Mouse (Mus musculus): ENCODE measurements around the gene Gpr61. TPM values are rescaled to one million over a fixed set of nuclear protein-coding genes. Genes with fewer than 3 reads are reported as not detected.

The Gpr61 gene
- total RNA-seq, 1 experiment: 0.09 TPM

- Histone ChIP-seq H3K4me1 (ENCODE audit: control insufficient read depth in 2 of 2, insufficient read depth in 2 of 2, low read length in 2 of 2, poor library complexity in 1 of 2) (peaks cover 0 to 7% of the 10 kb centered on the region in 2 experiments; a peak in 1 of 4 replicates), H3K4me3 (ENCODE audit: insufficient read depth in 1 of 2, low read depth in 1 of 2, low read length in 2 of 2, poor library complexity in 1 of 2, severe bottlenecking in 1 of 2) (no peak overlapping the region)
- in situ Hi-C loops (cut with MboI; ENCODE audit: low sequenced_read_pairs in 2 of 2, unreplicated experiment in 2 of 2): no loop called here
These were observed 11.0 kb upstream of the Gpr61 start for GRCm38 (mm10) chr3:108165532-108166315.

GRCm38 (mm10) chr3:108164807-108165206, 10.1 kb upstream of the Gpr61 start:
- no peak overlapping the region for H3K9ac ChIP-seq (ENCODE audit: insufficient read depth, low read depth, low read length, poor library complexity, severe bottlenecking)
- H3K9me3 ChIP-seq (ENCODE audit: control insufficient read depth, insufficient read depth, low read depth, low read length): no peaks in the 10 kb centered on the region
- peaks cover 0 to 7% of the 10 kb centered on the region in 2 experiments; a peak in 1 of 4 replicates for H3K4me1 ChIP-seq (ENCODE audit: control insufficient read depth in 2 of 2, insufficient read depth in 2 of 2, low read length in 2 of 2, poor library complexity in 1 of 2)
- H3K27ac ChIP-seq (ENCODE audit: insufficient read depth, low read depth, low read length, poor library complexity, severe bottlenecking): no peak overlapping the region
- in situ Hi-C loops (cut with MboI; ENCODE audit: low sequenced_read_pairs in 2 of 2, unreplicated experiment in 2 of 2): no loop called here
- DNase-seq (ENCODE audit: low read depth, low spot score): peak; percentile 66
- no peaks in the 10 kb centered on the region for H3K36me3 ChIP-seq (ENCODE audit: control insufficient read depth, insufficient read depth, low read length, poor library complexity, severe bottlenecking)
- TF ChIP-seq CHD2 (IDR thresholded peaks at IDR 0.05; ENCODE audit: low read depth, low read length): no peak
- TF ChIP-seq ZC3H11A (IDR thresholded peaks at IDR 0.05; ENCODE audit: borderline replicate concordance, low read depth, low read length): peak; percentile 66; the same call in 1 of the 2 replicates
- no peak for TF ChIP-seq MAFK (IDR thresholded peaks at IDR 0.05; ENCODE audit: insufficient read depth, low read depth, low read length)
- H3K4me3 ChIP-seq (ENCODE audit: insufficient read depth in 1 of 2, low read depth in 1 of 2, low read length in 2 of 2, poor library complexity in 1 of 2, severe bottlenecking in 1 of 2): no peak overlapping the region

More at GRCm38 (mm10) chr3:108165532-108166315, 11.0 kb upstream of the Gpr61 start:
- DNase-seq (ENCODE audit: low read depth, low spot score): no peak
- Histone ChIP-seq H3K9me3 (ENCODE audit: control insufficient read depth, insufficient read depth, low read depth, low read length) (no peaks in the 10 kb centered on the region), H3K36me3 (ENCODE audit: control insufficient read depth, insufficient read depth, low read length, poor library complexity, severe bottlenecking) (no peaks in the 10 kb centered on the region), H3K9ac (ENCODE audit: insufficient read depth, low read depth, low read length, poor library complexity, severe bottlenecking) (no peak overlapping the region; the same call in 1 of the 2 replicates), H3K27ac (ENCODE audit: insufficient read depth, low read depth, low read length, poor library complexity, severe bottlenecking) (no peak overlapping the region)
- TF ChIP-seq HCFC1 (IDR thresholded peaks at IDR 0.05; ENCODE audit: borderline replicate concordance, insufficient read depth, low read length) (no peak), ZC3H11A (IDR thresholded peaks at IDR 0.05; ENCODE audit: borderline replicate concordance, low read depth, low read length) (no peak), MAFK (IDR thresholded peaks at IDR 0.05; ENCODE audit: insufficient read depth, low read depth, low read length) (no peak), ZNF384 (IDR thresholded peaks at IDR 0.05; ENCODE audit: low read depth, low read length) (no peak), CHD2 (IDR thresholded peaks at IDR 0.05; ENCODE audit: low read depth, low read length) (no peak)

- H3K36me3 ChIP-seq (ENCODE audit: control insufficient read depth, insufficient read depth, low read length, poor library complexity, severe bottlenecking): no peaks in the 10 kb centered on the region
- DNase-seq (ENCODE audit: low read depth, low spot score): no peak
- no peak overlapping the region for H3K4me3 ChIP-seq (ENCODE audit: insufficient read depth in 1 of 2, low read depth in 1 of 2, low read length in 2 of 2, poor library complexity in 1 of 2, severe bottlenecking in 1 of 2)
- no peak for TF ChIP-seq ZNF384 (IDR thresholded peaks at IDR 0.05; ENCODE audit: low read depth, low read length)
- TF ChIP-seq ZC3H11A (IDR thresholded peaks at IDR 0.05; ENCODE audit: borderline replicate concordance, low read depth, low read length): no peak
- no peak for TF ChIP-seq CHD2 (IDR thresholded peaks at IDR 0.05; ENCODE audit: low read depth, low read length)
- in situ Hi-C loops (cut with MboI; ENCODE audit: low sequenced_read_pairs in 2 of 2, unreplicated experiment in 2 of 2): no loop called here
- no peaks in the 10 kb centered on the region for H3K9me3 ChIP-seq (ENCODE audit: control insufficient read depth, insufficient read depth, low read depth, low read length)
- H3K9ac ChIP-seq (ENCODE audit: insufficient read depth, low read depth, low read length, poor library complexity, severe bottlenecking): no peak overlapping the region
- no peak overlapping the region for H3K27ac ChIP-seq (ENCODE audit: insufficient read depth, low read depth, low read length, poor library complexity, severe bottlenecking)
- peaks cover 0 to 7% of the 10 kb centered on the region in 2 experiments; a peak in 1 of 4 replicates for H3K4me1 ChIP-seq (ENCODE audit: control insufficient read depth in 2 of 2, insufficient read depth in 2 of 2, low read length in 2 of 2, poor library complexity in 1 of 2)
These were observed 9.4 kb upstream of the Gpr61 start for GRCm38 (mm10) chr3:108164091-108164490.

- no peak for TF ChIP-seq HCFC1 (IDR thresholded peaks at IDR 0.05; ENCODE audit: borderline replicate concordance, insufficient read depth, low read length)
- TF ChIP-seq ZC3H11A (IDR thresholded peaks at IDR 0.05; ENCODE audit: borderline replicate concordance, low read depth, low read length): no peak
- no peak for TF ChIP-seq CHD2 (IDR thresholded peaks at IDR 0.05; ENCODE audit: low read depth, low read length)
- no peak for TF ChIP-seq ZNF384 (IDR thresholded peaks at IDR 0.05; ENCODE audit: low read depth, low read length)
- no peak for TF ChIP-seq MAFK (IDR thresholded peaks at IDR 0.05; ENCODE audit: insufficient read depth, low read depth, low read length)
- H3K4me1 ChIP-seq (ENCODE audit: control insufficient read depth in 2 of 2, insufficient read depth in 2 of 2, low read length in 2 of 2, poor library complexity in 1 of 2): no peaks in the 10 kb centered on the region; a peak in 1 of 4 replicates
- no peak overlapping the region for H3K4me3 ChIP-seq (ENCODE audit: insufficient read depth in 1 of 2, low read depth in 1 of 2, low read length in 2 of 2, poor library complexity in 1 of 2, severe bottlenecking in 1 of 2)
- H3K36me3 ChIP-seq (ENCODE audit: control insufficient read depth, insufficient read depth, low read length, poor library complexity, severe bottlenecking): no peaks in the 10 kb centered on the region
- no peak overlapping the region for H3K27ac ChIP-seq (ENCODE audit: insufficient read depth, low read depth, low read length, poor library complexity, severe bottlenecking)
- in situ Hi-C loops (cut with MboI; ENCODE audit: low sequenced_read_pairs in 2 of 2, unreplicated experiment in 2 of 2): no loop called here
- no peak for DNase-seq (ENCODE audit: low read depth, low spot score)
- no peak overlapping the region for H3K9ac ChIP-seq (ENCODE audit: insufficient read depth, low read depth, low read length, poor library complexity, severe bottlenecking)
- no peaks in the 10 kb centered on the region for H3K9me3 ChIP-seq (ENCODE audit: control insufficient read depth, insufficient read depth, low read depth, low read length)
These were observed 3.8 kb upstream of the Gpr61 start for GRCm38 (mm10) chr3:108158383-108159037.

All from ES-E14 (cell line).